Mouse (Mus musculus) 3134 (cell line): Measurements from ENCODE around the gene Cpn1.
A peak's percentile ranks its signal among the peaks of the same experiment; 100 is the strongest.

ENCODE experiments used
- DNase-seq: peaks from one replicate; pipeline ENCODE4 v3.0.0-alpha.2; 2011; ENCODE audit warnings: low spot score; ENCODE audit not compliant: insufficient read length; ENCODE audit errors: extremely low read depth

Cpn1 gene

DNA sequence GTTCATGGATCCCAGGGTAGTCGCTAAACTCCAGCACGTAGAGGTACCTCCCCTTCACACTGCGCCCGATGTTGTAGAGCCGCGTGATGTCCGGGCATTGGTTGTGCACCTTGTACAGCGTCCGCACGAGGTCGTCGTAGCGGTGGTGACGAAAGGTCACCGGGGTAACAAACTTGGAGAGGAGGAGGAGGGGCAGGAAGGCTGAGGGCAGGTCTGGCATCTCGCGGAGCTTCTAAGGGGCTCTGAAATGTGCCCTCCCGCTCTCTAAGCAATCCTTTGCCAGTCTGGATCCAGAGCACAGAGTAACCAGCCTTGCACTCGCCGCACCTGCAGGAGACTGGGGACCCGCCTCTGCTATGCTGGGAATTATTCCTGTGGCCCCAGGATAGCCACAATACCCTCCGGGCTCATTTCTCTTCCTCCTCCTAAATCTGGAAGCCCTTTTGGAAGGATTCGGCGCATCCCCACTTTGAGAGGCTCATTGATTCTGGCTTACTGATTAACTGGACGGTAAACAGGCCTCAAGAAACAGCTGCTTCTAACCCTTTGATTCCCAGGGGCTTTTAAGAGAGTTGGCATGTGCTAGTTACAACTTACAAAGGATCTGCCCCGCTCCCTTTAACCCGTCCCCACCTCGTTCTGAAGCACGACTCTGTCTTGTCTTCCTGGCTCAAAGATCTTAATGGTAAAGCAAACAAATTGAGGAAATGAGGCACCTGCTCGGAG, at the start of gene Cpn1:
Gene Cpn1, minus strand, starts transcription at position 488 of the 726 bp plus-strand sequence.
- DNase-seq, result no peak

DNA sequence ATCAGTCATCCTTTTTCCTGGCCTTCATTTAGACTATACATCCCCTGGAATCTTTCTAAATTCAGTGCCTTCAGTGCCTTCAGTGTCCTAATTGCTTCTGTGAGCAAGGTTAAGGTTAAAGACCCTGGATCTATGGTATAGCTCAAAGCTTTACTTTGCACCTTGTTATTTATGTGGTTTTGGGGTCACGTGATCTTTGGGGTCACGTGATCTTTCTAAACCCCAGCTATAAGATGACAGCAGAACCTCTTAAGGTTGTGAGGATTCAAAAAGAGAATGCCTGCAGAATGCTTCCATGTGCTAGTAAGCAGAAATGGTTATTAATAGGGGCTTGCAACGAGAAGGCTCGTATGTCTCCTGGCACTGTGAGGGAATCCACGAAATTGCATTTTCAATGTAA, 47.0 kb upstream of the Cpn1 start:
- no peak for DNase-seq

DNA sequence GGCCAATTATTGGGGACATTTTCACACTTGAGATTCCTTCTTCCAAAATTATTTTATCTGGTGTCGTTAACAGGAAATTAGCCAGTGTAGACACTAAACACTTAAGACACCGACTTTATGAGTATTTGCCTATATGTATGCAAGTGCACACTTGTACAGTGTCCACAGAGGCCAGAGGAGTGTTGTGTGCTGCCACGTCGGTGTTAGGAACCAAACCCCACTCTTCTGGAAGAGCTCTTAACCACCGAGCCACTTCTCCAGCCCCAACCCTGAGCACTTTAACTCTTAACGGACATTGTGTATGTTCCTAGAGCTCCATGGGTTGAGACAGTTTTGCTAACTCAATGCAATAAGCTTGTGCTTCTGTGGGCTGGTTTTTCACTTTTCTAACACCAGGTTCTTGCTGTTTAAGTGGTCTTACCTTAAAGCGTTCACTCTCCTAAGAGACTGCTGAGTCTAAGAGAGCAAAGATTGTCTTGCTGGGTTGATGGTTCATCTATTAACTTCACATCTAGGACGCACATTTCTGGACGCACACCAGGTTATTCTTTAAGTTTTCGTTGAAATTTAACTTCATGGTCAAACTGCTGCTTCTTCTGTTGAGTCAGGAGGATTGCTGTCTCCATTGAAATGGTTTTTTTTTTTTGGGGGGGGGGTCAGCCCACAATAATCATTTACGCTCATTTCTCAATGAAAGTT, 45.8 kb upstream of the Cpn1 start:
- no peak for DNase-seq

DNA sequence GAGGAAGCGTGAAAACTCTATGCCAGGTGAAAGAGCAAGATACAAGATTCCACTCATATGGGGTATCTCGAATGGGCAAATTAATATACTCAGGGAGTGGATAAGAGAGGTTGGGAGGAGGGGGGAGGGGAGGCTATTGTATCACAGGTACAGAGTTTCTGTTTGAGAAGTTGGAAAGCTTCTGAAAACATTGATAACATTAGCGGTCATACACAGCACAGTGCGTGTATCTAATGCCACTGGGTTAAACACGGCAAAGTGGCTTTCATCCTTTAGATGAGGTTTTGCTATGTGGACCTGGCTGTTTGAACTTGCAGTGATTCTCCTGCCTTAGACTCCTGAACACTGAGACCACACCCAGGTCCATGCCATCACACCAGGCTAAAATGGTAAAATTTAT, 43.7 kb upstream of the Cpn1 start:
- no peak for DNase-seq

DNA sequence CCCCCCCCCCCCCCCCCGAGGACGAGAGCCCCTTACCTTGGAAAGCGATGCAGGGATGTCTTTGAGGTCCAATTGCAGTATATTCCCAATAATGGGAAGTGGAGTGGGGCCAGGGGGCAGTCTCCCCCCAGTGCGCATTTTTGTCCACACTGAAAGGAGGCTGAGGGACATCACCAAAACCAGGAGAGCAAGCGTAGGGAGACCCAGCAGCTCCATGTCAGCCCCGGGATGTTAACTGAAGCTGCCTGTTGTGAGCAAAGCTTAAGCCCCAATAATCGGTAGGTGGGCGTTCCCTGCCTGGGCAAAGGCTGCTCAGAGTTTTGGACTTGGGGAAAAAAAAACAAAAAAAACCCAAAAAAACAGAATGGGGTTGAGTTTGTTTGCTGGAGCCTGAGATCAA, 42.6 kb upstream of the Cpn1 start, which contains the start of gene Cyp2c23:
Gene Cyp2c23, minus strand, starts transcription at position 237 of the 400 bp plus-strand sequence.
- no peak for DNase-seq

DNA sequence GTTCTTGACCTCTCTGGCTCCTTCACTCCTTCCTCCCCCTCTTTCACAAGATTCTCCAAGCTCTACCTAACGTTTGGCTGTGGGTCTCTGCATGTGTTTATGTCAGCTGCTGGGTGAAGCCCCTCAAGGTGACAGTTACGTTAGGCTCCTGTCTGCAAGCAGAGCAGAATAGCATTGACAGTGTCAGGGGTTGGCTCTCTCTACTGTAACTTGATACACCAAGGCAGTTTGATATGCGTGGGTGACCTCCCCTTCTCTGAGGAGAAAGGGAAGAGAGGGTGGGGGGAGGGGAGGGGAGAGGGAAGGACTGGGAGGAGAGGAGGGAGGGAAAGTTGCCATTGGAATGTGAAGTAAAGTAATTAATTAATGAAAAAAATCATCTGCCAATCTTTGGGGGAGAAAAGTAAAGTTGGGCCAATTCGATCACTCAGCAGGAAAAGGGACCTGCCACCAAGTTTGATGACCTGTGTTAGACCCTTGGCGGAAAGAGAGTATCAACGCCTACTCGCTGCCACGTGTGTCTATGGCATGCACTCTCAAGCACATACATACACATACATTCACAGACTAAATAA, 40.7 kb upstream of the Cpn1 start:
- no peak for DNase-seq

DNA sequence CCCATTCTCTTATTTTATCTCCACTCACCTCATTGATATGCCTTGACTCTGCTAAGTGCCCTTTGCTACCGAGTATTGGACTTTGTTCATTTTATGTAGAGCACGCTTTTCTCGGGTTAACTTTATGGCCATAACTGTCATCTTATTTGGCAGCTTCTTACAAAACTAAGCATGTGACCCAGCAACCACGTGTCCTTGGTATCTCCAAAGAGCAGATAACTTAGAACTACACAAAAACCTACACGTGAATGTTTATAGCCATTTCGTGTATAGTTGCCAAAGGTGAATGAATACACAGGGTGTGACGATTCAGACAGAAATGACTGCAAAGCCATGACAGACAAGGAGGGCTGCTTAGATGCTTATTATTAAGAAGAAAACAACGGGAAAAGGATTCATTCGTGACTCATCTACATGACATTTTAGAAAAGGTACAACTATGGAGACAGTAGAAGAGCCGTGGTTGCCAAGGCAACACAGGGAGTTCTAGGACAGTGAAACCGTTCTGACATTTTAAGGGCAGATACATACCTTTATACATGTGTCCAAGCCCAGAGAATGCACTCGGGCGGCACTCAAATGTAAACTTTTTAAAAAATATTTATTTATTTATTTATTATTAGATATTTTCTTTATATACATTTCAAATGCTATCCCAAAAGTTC, 38.7 kb upstream of the Cpn1 start:
- DNase-seq, result no peak

DNA sequence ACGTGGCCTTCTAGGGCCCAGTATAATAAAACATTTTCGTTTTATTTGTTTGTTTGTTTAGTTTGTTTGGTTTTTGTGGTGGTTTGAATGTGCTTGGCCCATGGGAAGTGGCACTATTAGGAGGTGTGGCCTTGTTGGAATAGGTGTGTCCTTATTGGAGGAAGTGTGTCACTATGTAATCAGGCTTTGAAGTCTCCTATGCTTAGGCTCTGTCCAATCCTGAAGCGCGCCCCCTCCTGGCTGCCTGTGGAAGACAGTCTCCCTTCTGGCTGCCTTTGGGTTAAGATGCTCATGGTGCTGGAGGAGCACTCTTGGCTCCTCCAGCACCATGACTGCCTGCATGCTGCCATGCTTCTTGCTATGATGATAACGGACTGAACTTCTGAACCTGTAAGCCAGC, 36.7 kb upstream of the Cpn1 start:
- DNase-seq, result no peak

DNA sequence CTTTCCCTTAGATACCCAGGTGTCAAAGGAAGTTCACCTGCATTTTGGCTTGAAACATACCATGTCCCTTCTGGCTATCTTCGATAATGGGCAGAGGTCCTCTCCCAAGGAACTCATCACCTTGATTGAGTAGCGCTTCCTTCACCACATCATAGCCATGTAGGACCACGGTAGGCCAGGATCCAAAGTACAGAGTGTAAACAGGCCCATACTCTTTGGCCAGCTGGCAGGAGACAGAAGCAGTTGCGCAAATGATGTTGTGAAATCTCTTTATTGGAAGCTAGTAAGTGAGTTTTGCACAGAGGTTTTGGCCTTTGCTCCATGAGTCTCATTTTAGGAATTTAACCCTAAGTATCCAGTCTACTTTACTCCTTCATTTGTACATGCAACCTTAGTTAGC, 35.1 kb upstream of the Cpn1 start:
- DNase-seq, result peak; percentile 61

DNA sequence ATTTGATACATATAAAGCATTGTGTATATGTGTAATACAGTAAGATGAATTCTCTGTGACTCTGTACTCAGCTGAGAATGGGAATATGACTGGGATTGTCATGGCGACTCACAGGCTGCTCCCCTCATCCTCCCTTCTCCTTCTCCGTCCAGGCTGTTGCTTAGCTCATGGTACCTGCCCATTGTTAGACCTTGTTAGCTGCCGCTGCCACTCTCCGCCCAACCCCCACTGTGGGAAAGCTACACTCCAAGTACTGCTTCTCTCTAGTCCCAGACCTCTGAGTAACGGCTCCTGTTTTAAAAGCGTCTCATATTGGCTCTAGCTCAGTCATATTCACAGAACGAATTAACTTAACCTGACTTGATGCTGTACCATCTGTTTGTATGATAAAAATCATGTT, 33.4 kb upstream of the Cpn1 start:
- DNase-seq, result no peak

DNA sequence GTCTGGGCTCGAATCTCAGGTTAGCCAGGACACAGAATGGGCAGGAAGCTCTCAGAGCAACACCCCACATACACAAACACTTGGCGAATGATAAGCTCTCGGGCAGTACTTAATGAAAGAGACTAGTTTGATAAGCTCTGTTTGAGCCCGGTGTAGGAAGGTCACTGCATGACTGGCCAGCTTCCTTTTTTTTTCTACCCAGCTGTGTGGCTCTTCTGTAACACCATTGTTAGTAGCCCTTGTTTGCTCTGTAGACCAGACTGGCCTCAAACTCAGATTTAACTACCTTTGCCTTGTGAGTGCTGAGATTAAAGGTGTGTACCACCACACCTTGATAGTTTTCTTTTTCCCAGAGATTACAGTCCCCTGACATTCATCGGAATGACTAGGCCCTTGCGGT, 27.5 kb upstream of the Cpn1 start:
- DNase-seq, result no peak

DNA sequence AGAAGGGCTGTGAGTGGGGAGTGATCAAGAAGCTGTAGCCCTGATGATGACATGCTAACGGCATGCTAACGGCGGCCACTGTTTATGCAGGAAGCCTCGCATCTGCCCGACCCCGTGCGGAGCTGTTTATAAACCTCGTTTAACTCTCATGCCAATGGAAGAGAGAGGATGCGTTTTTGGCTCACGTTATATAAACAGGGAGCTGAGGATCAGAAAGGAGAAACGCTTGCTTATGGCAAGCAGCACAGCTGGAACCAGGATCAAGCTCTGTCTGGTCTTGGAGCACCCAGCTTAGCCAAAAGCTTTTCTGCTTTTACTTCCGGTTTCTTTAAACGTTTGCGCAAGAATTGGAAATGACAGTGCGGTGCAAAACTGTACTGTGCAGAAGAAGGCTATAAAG, 22.4 kb upstream of the Cpn1 start:
- DNase-seq, result no peak

DNA sequence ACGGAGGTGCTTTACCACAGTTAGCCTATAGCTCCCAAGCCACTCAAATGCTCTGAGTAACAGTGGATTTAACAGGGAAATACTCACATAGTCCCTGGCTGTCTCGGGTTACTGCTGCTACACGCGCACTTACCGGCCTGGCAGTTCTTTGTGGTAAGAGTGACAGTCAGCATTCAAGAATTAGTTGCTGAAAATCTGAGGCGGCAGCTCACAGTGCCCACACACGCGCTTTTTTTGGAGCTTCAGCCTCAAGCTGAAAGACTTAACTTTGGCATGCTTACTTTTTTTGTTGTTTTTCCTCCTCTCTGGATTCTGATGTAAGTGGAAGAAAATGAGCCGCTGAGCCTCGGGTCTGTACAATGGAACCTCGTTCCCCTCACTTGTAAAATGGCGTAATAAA, 20.8 kb upstream of the Cpn1 start:
- no peak for DNase-seq

DNA sequence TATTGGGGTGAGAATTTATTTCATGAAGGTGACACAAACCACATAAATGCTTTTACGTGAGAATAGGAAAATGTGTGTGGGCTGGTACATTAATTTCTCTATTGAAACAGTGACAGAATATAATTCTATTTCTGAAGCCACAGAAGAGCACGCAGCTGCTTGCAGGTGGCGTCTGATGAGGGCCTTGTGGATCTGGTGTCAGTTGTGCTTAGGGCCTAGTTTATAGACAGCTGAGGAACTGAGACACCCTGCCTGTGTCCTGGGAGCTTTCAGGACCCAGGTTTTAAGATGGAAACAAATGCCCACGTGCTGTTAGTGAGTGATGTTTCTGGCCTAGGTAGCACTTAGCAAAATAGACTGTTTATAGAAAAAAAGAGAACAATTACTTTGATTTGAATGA, 18.7 kb upstream of the Cpn1 start:
- no peak for DNase-seq

DNA sequence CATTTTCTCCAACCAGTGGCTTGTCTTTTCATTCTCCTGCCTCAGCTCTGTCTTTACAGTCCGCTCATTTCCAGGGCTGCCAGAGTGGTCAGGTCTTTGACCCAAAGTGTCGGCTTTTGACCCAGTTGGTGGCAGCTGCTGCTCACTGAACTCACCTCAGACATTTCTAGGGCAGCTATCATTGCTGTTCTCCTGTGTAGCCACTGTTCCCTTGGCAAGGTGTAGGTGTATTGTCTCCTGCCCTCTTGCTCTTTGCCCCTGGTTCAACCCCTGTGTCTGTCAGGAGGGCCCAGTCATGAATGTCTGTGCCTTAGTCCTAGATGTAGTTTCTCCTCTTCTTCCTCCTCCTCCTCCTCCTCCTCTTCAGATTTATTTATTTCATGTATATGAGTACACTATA, 17.9 kb upstream of the Cpn1 start:
- no peak for DNase-seq

DNA sequence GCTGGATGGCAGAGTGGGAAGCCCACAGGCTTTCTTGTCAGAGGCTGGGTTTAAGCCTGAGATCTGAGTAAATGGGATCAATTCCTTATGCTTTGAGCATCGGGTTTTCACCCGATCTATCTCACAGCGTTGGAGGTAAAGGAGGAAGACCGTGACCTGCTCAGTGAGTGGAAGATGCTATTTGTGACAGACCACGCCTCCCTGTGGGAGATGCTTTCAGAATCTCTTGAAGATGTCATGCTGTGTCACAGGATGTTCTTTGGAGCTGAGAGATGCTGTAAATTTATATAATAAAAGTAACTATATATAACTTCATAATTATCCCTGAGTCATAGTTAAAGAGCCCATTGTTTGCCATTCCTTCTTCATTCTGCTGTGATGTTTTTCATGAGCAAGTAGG, 14.4 kb upstream of the Cpn1 start:
- no peak for DNase-seq

DNA sequence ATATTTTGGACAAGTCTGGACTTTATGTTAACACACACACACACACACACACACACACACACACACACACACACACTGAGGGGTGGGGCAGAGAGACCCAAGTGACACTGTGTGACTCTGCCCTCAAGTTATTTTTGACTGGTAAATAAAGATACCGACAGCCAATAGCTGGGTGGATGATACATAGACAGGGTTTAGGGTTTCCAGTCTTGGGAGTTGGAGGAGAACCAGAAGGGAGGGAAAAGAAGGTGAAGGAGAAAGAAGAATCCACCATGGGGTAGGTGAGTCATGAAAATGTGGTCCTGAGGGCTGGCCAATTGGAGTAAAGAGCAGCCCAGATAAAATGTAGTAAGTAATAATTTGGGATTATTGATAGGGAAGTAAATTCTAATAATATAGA, 13.7 kb upstream of the Cpn1 start:
- no peak for DNase-seq

DNA sequence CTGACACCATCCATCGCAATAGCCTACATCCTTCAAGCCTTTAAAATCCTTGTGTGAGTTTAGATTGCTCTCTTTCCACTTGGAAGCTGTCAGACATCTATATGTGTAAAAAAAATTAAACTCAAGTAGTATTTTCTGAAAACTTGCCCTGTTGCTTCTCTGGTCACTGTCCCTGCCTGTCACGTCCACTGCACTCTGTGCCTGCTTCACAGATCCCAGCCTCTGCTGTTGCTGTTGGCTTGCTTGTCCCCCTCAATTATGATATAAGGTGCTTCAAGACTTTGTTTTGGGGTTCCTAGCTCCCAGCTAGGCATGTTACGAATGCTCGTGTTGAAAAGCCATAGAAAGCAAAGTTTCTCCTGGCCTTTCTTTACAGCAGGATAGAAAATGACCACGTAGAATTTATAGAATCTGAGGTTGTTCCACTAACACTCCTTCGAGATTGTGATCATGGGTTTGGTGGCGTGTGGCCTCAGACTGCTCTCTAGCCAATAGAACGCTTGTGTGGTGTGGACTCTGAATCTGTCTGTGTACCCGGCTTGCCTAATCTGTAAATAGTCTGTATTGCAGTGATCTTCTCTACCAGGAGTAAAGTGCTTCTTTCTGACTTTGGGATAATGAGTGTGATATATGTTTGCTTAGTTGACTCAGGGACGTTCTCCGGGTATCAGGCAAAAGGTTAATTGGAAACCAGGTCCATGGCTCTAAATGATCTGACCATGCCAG, 12.6 kb upstream of the Cpn1 start:
- no peak for DNase-seq

DNA sequence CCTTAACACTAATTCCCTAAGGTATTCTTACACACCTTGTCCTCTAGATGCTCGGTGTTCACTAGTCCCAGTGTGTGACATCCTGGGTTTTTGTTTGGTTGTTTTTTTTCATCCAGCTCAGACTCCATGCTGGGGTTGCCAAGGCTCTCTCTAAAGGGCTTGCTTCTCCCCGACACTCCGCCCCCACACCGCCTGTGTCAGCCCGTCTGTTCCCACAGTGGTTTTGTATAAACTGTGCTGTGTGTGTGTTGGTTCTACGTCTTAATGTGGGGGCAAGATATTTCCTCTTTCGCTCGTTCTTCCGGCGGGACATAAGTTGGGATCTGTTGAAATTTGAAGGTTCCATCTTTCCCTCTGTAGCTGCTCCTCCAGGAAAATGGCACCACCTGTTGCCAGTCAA, 11.7 kb upstream of the Cpn1 start:
- no peak for DNase-seq

DNA sequence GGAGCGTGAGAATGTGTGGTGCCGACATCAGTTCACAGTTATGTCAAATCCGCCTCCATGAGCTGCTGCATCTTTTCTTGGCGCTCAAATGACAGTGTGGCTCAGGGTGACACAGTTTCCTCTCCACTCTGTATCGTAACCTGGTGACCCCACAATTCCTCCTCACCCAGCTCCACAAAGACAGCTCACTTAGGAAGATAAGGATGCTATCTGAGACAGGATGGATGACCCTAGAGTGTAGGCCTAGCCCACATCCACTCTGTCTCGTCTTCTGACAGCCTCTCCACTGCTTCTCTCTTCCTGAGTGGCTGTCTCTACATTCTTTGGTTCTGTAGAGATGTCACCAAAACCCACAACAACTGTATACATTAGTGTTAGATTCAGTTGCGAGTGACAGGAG, 9.1 kb upstream of the Cpn1 start:
- DNase-seq, result no peak

DNA sequence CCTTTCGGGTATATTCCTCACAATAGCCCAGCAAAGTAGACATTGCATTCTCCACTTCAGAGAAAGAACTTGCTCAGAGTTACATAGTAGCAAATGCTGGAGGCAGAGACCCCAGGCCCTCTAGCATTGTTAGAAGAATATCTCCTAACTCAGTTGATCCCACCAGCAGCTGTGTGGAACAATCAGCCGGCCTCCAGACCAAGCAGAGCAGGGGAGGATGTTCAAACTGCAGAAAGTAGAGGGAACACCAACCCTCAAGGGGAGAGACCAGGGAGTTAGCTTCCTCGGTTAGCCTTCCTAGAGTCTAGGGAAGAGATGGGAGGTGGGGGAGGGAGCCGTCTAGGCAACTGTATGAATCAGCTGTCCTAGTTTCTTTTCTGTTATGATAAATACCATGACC, 6.1 kb upstream of the Cpn1 start:
- no peak for DNase-seq
